Mouse (Mus musculus): ENCODE data around the gene Sh2d4b. TPM values are rescaled to one million over a fixed set of nuclear protein-coding genes. Genes with fewer than 3 reads are reported as not detected.

The Sh2d4b gene
- polyA plus RNA-seq, 1 experiment = 0.62 TPM

DNA sequence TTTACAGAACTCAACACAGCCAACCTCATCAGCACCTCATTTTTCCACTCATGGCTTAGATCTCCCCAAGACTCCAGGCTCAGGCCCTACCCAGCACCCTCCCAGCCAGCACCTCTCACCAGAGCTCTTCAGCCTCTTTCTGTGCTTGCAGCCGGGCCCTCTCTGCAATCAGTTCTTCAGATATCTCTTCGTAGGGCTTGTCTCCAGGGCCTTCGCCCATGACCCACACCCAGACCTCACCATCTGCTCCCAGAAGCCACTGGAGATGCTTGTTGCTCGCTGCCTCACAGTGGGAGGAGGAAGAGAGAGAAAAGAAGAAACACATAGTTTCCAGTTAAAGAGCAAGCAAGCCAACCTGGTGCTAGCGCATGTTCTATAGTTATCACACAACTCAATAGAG lies 19.1 kb downstream of the Sh2d4b start:
- TF ChIP-seq CTCF (IDR thresholded peaks at IDR 0.05; ENCODE audit: borderline replicate concordance, insufficient read depth, low read depth, low read length) = no peak
- H3K27me3 ChIP-seq (ENCODE audit: control insufficient read depth, insufficient read depth, low read length) = no peaks in the 10 kb centered on the region
- no peak overlapping the region for H3K4me3 ChIP-seq (replicated peaks; ENCODE audit: insufficient read depth, low read depth, low read length)
- no peak for DNase-seq
- no peak overlapping the region for H3K27ac ChIP-seq (ENCODE audit: insufficient read depth, low read length)
- no peaks in the 10 kb centered on the region for H3K4me1 ChIP-seq (ENCODE audit: control insufficient read depth, insufficient read depth, low read length)
- WGBS = 76% methylated on average over 5 of the region's 5 CpGs

DNA sequence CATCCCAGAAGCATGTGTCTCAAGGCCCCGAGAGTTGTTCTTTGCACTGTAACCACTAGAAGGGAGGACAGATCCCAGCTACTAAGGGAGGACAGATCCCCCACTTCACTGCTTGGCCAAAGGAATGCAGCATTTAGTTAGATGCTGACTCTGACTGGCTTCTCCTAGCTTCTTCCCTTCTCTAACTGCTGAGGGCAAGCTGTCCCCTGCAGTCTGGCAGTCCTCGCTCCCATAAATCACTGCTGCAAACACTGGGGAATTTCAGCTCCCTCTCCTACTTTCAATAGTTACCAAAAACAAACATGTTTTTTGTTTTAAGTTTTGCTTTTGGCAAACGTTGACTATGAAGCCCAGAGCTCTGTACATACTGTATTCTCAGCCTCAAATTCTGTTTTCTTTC lies 22.5 kb downstream of the Sh2d4b start:
- WGBS = 76% methylated on average over 3 of the region's 3 CpGs
- no peak for DNase-seq
- no peaks in the 10 kb centered on the region for H3K27me3 ChIP-seq (ENCODE audit: control insufficient read depth, insufficient read depth, low read length)
- H3K4me3 ChIP-seq (replicated peaks; ENCODE audit: insufficient read depth, low read depth, low read length) = no peak overlapping the region
- TF ChIP-seq CTCF (IDR thresholded peaks at IDR 0.05; ENCODE audit: borderline replicate concordance, insufficient read depth, low read depth, low read length) = no peak
- no peak for TF ChIP-seq POLR2A (IDR thresholded peaks at IDR 0.05; ENCODE audit: borderline replicate concordance, insufficient read depth, low read length)
- H3K27ac ChIP-seq (ENCODE audit: insufficient read depth, low read length) = no peak overlapping the region
- H3K4me1 ChIP-seq (ENCODE audit: control insufficient read depth, insufficient read depth, low read length) = no peaks in the 10 kb centered on the region

DNA sequence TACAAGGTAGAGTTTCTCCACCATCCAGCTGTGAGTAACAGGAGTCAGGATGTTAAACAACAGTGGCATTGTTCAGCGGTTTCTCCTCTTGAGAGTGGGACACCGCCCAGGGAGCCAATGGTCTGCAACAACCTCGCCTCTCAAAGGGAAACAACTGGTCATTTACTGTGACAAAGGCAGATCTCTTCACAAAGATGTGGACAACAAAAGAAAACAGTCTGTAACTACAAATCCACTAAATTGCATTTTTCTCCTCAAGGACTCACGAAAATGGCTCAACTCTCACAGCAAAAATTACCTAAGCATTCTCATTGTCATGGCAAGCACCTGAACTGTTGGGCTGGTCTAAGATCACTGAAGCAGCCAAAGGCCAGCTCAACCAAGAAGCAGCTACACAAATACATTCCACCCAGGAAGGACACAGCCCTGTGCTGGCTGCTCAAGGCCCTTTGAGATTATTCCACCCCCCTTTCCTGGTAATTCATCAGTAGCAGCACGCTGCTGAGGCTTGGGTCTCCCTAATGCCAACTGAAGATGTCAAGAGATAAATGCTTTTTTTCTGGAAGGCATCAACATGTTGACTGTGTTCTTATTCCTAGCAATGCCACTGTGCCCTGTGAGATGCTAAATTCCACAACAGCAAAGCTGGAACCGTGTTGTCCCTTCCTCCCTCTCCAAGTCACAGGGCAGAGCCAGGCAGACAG lies 28.1 kb downstream of the Sh2d4b start:
- no peak overlapping the region for H3K27ac ChIP-seq (ENCODE audit: insufficient read depth, low read length)
- no peak overlapping the region for H3K4me3 ChIP-seq (replicated peaks; ENCODE audit: insufficient read depth, low read depth, low read length)
- no peak for TF ChIP-seq POLR2A (IDR thresholded peaks at IDR 0.05; ENCODE audit: borderline replicate concordance, insufficient read depth, low read length)
- no peak for TF ChIP-seq CTCF (IDR thresholded peaks at IDR 0.05; ENCODE audit: borderline replicate concordance, insufficient read depth, low read depth, low read length)
- no peaks in the 10 kb centered on the region for H3K27me3 ChIP-seq (ENCODE audit: control insufficient read depth, insufficient read depth, low read length)
- DNase-seq = no peak
- H3K4me1 ChIP-seq (ENCODE audit: control insufficient read depth, insufficient read depth, low read length) = no peaks in the 10 kb centered on the region
- WGBS = 57% methylated on average over 6 of the region's 6 CpGs

DNA sequence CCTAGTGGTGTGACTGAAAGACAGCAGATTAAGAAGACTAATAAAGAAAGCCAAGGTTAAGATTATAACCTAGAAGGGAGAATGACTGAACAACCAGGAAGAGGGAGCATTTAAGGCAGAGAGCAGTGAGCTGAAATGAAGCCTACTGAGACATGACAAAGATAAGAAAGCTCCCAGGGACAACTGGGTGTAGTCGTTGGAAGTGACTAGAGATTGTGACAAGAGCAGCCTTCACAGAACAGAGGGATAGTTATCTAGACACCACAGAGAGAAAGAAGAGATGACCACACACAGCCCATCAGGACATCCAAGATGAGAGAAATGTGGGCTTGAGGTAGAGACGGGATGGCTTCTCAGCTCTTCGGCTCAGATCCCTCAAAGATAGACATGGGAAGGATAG lies 29.4 kb downstream of the Sh2d4b start:
- no peaks in the 10 kb centered on the region for H3K4me1 ChIP-seq (ENCODE audit: control insufficient read depth, insufficient read depth, low read length)
- no peak overlapping the region for H3K4me3 ChIP-seq (replicated peaks; ENCODE audit: insufficient read depth, low read depth, low read length)
- WGBS = 86% methylated on average over 3 of the region's 3 CpGs
- no peak overlapping the region for H3K27ac ChIP-seq (ENCODE audit: insufficient read depth, low read length)
- no peaks in the 10 kb centered on the region for H3K27me3 ChIP-seq (ENCODE audit: control insufficient read depth, insufficient read depth, low read length)
- TF ChIP-seq CTCF (IDR thresholded peaks at IDR 0.05; ENCODE audit: borderline replicate concordance, insufficient read depth, low read depth, low read length) (no peak), POLR2A (IDR thresholded peaks at IDR 0.05; ENCODE audit: borderline replicate concordance, insufficient read depth, low read length) (no peak)
- no peak for DNase-seq

DNA sequence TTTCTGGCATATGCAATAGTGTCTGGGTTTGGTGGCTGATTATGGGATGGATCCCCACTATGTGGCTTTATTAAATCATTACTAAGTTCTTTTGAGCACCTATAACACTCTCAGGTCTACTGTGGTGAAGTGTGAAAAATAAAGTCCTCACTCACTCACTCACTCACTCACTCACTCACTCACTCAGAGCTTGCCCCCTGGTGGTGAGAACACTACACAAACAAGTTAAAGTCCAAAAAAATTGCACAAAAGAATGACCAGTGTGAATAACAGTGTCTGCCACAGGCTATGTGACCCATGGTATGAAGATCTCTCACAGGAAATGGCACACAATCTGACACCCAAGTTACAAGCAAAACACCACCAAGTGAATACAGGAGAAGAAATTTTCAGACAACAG lies 30.0 kb downstream of the Sh2d4b start:
- Histone ChIP-seq H3K27ac (ENCODE audit: insufficient read depth, low read length) (no peak overlapping the region), H3K4me3 (replicated peaks; ENCODE audit: insufficient read depth, low read depth, low read length) (no peak overlapping the region), H3K4me1 (ENCODE audit: control insufficient read depth, insufficient read depth, low read length) (no peaks in the 10 kb centered on the region), H3K27me3 (ENCODE audit: control insufficient read depth, insufficient read depth, low read length) (no peaks in the 10 kb centered on the region)
- no peak for TF ChIP-seq POLR2A (IDR thresholded peaks at IDR 0.05; ENCODE audit: borderline replicate concordance, insufficient read depth, low read length)
- TF ChIP-seq CTCF (IDR thresholded peaks at IDR 0.05; ENCODE audit: borderline replicate concordance, insufficient read depth, low read depth, low read length) = no peak
- DNase-seq = no peak

- Histone ChIP-seq H3K27ac (ENCODE audit: insufficient read depth, low read length) (no peak overlapping the region), H3K4me3 (replicated peaks; ENCODE audit: insufficient read depth, low read depth, low read length) (no peak overlapping the region), H3K27me3 (ENCODE audit: control insufficient read depth, insufficient read depth, low read length) (no peaks in the 10 kb centered on the region), H3K4me1 (ENCODE audit: control insufficient read depth, insufficient read depth, low read length) (no peaks in the 10 kb centered on the region)
- TF ChIP-seq POLR2A (IDR thresholded peaks at IDR 0.05; ENCODE audit: borderline replicate concordance, insufficient read depth, low read length) (no peak), CTCF (IDR thresholded peaks at IDR 0.05; ENCODE audit: borderline replicate concordance, insufficient read depth, low read depth, low read length) (no peak)
- no peak for DNase-seq
- 88% methylated on average over 5 of the region's 5 CpGs for WGBS
Measured at GRCm38 (mm10) chr14:40852978-40853377, 40.1 kb downstream of the Sh2d4b start.

DNA sequence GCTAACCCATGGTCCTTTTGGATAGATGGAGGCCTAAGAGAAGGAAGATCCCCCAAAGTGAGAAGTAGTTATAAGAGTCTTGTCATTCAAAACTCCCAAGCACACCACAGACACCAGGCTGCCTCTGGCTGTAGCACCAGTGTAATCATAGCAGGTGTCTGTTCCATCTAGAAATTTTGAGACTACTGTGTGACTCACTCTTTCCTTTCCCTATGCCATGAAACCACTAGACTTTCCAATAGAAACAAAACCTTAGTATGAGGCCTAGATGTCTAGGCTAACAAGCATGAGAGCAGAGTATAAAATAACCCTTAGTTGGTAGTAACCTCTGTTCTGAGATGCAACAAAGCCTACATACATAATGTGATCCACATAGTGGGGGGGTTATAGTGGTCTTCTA lies 55.7 kb downstream of the Sh2d4b start:
- no peaks in the 10 kb centered on the region for H3K27me3 ChIP-seq (ENCODE audit: control insufficient read depth, insufficient read depth, low read length)
- no peaks in the 10 kb centered on the region for H3K4me1 ChIP-seq (ENCODE audit: control insufficient read depth, insufficient read depth, low read length)
- H3K27ac ChIP-seq (ENCODE audit: insufficient read depth, low read length) = no peak overlapping the region
- no peak for DNase-seq
- no peak overlapping the region for H3K4me3 ChIP-seq (replicated peaks; ENCODE audit: insufficient read depth, low read depth, low read length)
- TF ChIP-seq CTCF (IDR thresholded peaks at IDR 0.05; ENCODE audit: borderline replicate concordance, insufficient read depth, low read depth, low read length) (no peak), POLR2A (IDR thresholded peaks at IDR 0.05; ENCODE audit: borderline replicate concordance, insufficient read depth, low read length) (no peak)

GRCm38 (mm10) chr14:40830505-40830904 lies 62.6 kb downstream of the Sh2d4b start:
- no peak for DNase-seq
- TF ChIP-seq CTCF (IDR thresholded peaks at IDR 0.05; ENCODE audit: borderline replicate concordance, insufficient read depth, low read depth, low read length) (no peak), POLR2A (IDR thresholded peaks at IDR 0.05; ENCODE audit: borderline replicate concordance, insufficient read depth, low read length) (no peak)
- H3K4me3 ChIP-seq (replicated peaks; ENCODE audit: insufficient read depth, low read depth, low read length) = no peak overlapping the region
- H3K27ac ChIP-seq (ENCODE audit: insufficient read depth, low read length) = no peak overlapping the region
- WGBS = 92% methylated on average over 9 of the region's 9 CpGs
- H3K27me3 ChIP-seq (ENCODE audit: control insufficient read depth, insufficient read depth, low read length) = no peaks in the 10 kb centered on the region
- H3K4me1 ChIP-seq (ENCODE audit: control insufficient read depth, insufficient read depth, low read length) = no peaks in the 10 kb centered on the region
